Mouse (Mus musculus) ES-Bruce4 (cell line): Measurements from ENCODE around the gene Fam83g.

Source experiments
- CTCF ChIP-seq: IDR thresholded peaks from one replicate; pipeline ENCODE4 v1.8.1; 2011; ENCODE audit warnings: low read depth, low read length
- POLR2A ChIP-seq: IDR thresholded peaks from one replicate; pipeline ENCODE4 v1.8.1; 2011; ENCODE audit warnings: low read length; ENCODE audit not compliant: insufficient read depth

GRCm38 (mm10) chr11:61653568-61653967, 30.3 kb upstream of the Fam83g start:
- TF ChIP-seq POLR2A (no peak), CTCF (no peak)
